Comparison of ENCODE assay signal across 15 mouse cellular contexts in the genomic region with DNA sequence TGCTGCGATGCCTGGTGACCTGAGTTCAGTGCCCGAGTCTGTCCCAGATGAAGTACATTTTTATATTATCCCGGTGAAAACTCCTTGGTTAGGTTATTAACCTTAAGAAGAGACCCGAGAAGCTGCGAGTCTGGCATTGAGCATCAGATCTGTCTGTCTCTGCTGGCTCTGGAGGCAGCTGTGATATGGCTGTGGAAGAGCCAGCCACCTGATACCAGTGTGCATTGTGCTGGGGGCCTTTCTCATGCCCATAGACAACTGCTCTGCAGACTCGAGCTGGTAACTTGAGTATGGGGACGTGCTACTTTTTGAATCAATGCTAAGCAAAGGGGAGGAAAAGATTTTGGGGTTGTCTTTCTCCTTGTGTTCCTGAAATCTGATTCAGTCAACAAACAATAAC.
"Had no signal": no experiment of that assay in that cellular context is flagged by ENCODE, and none has a peak within 500 bp of the region (broad histone marks: within the 10 kb centered on the region; RNA-seq: fewer than 3 reads in every experiment).

No protein-coding gene starts in this region.

- H3K4me3 ChIP-seq: midbrain, embryonic 13.5 days; midbrain, embryonic 15.5 days; neural tube, embryonic 12.5 days; stomach, embryonic 15.5 days had no signal

- H3K9ac ChIP-seq: lung, embryonic 14.5 days; midbrain, embryonic 13.5 days; midbrain, embryonic 15.5 days; neural tube, embryonic 12.5 days; stomach, embryonic 15.5 days had no signal

- H3K27ac ChIP-seq: macrophage; midbrain, embryonic 13.5 days; midbrain, embryonic 15.5 days; neural tube, embryonic 12.5 days; stomach, embryonic 15.5 days; stomach, postnatal 0 days had no signal

- H3K4me2 ChIP-seq: lung, embryonic 14.5 days; midbrain, embryonic 11.5 days; midbrain, embryonic 13.5 days; midbrain, embryonic 15.5 days; neural tube, embryonic 12.5 days; stomach, embryonic 15.5 days had no signal

- ATAC-seq: midbrain, embryonic 13.5 days; midbrain, embryonic 15.5 days had no signal

- H3K36me3 ChIP-seq: midbrain, embryonic 13.5 days; midbrain, embryonic 15.5 days; neural tube, embryonic 12.5 days; stomach, embryonic 15.5 days had no signal

- H3K27me3 ChIP-seq: midbrain, embryonic 13.5 days; midbrain, embryonic 15.5 days; neural tube, embryonic 12.5 days; stomach, embryonic 15.5 days had no signal

- H3K4me1 ChIP-seq: midbrain, embryonic 13.5 days; midbrain, embryonic 15.5 days; neural tube, embryonic 12.5 days; stomach, embryonic 15.5 days had no signal

- H3K9me3 ChIP-seq: megakaryocyte, embryonic 14.5 days; midbrain, embryonic 13.5 days; midbrain, embryonic 15.5 days; neural tube, embryonic 12.5 days; stomach, embryonic 15.5 days had no signal

- DNase-seq: lung, adult 18-20 months; lung, embryonic 14.5 days; lung, postnatal 10 days; right cerebral cortex, postnatal 14 days; thymus, adult 2 months; thymus, postnatal 25 days; thymus, postnatal 4 days had no signal
